Mouse (Mus musculus) MEL (cell line): ENCODE measurements at regions not wholly inside any gene's neighbourhood (a gene's known extent, or its start where the extent isn't known, plus 50 kb on each side); places are given as distances from the start of the nearest gene placed in this dataset.

ENCODE experiments used
- DNase-seq: peaks from one replicate; pipeline ENCODE4 v3.0.0; 2011; ENCODE audit warnings: low read depth, low spot score
- H3K27ac ChIP-seq: 2 replicates; pipeline ENCODE4 v1.5.1; 2012; ENCODE audit warnings: low read depth, mild to moderate bottlenecking, control low read depth, low read length, moderate library complexity; ENCODE audit not compliant: control insufficient read depth
- H3K27me3 ChIP-seq, 2 experiments: fragments of 150-350 bp in 1 of 2; sonication (generic) in 1 of 2; 2 replicates each; pipeline ENCODE4 v1.6.1; 2012; ENCODE audit warnings: low read length in 2 of 2, mild to moderate bottlenecking in 2 of 2, improper control_type of control experiment in 1 of 2, moderate library complexity in 1 of 2; ENCODE audit not compliant: insufficient read depth in 2 of 2, control insufficient read depth in 1 of 2
- H3K36me3 ChIP-seq, 2 experiments: 2 replicates each; pipeline ENCODE4 v1.6.1; 2012 to 2014; ENCODE audit warnings: low read length in 2 of 2, improper control_type of control experiment in 1 of 2, inconsistent platforms in 1 of 2, mild to moderate bottlenecking in 1 of 2; ENCODE audit not compliant: insufficient read depth in 2 of 2, control insufficient read depth in 1 of 2
- H3K4me1 ChIP-seq, 2 experiments: fragments of 150-350 bp in 1 of 2; sonication (generic) in 1 of 2; 2 replicates each; pipeline ENCODE4 v1.6.1; 2012; ENCODE audit warnings: low read length in 2 of 2, improper control_type of control experiment in 1 of 2, mild to moderate bottlenecking in 1 of 2; ENCODE audit not compliant: insufficient read depth in 2 of 2, control insufficient read depth in 1 of 2
- H3K4me3 ChIP-seq, 2 experiments: fragments of 150-350 bp in 1 of 2; sonication (generic) in 1 of 2; 2 replicates each; pipeline ENCODE4 v1.5.1; 2012; ENCODE audit warnings: low read depth in 2 of 2, low read length in 2 of 2, mild to moderate bottlenecking in 2 of 2, moderate library complexity in 2 of 2, control low read depth in 1 of 2, improper control_type of control experiment in 1 of 2; ENCODE audit not compliant: control insufficient read depth in 1 of 2, insufficient read depth in 1 of 2
- H3K79me2 ChIP-seq: 2 replicates; pipeline ENCODE4 v1.6.1; 2012; ENCODE audit warnings: mild to moderate bottlenecking, low read length, moderate library complexity; ENCODE audit not compliant: control insufficient read depth, poor library complexity, insufficient read depth
- H3K9ac ChIP-seq: 2 replicates; pipeline ENCODE4 v1.6.1; 2012; ENCODE audit warnings: low read depth, mild to moderate bottlenecking, control low read depth, low read length, moderate library complexity; ENCODE audit not compliant: control insufficient read depth, poor library complexity, severe bottlenecking
- H3K9me3 ChIP-seq: fragments of 150-350 bp; sonication (generic); replicated peaks from 2 replicates; pipeline ENCODE4 v1.6.1; 2012; ENCODE audit warnings: mild to moderate bottlenecking, low read length, improper control_type of control experiment, moderate library complexity; ENCODE audit not compliant: insufficient read depth
- BHLHE40 ChIP-seq: IDR thresholded peaks from 2 replicates; pipeline ENCODE4 v1.6.1; 2012; ENCODE audit warnings: low read depth, mild to moderate bottlenecking, inconsistent platforms, low read length, improper control_type of control experiment, borderline replicate concordance
- E2F4 ChIP-seq: IDR thresholded peaks from 2 replicates; pipeline ENCODE4 v1.6.1; 2011; ENCODE audit warnings: low read depth, low read length, improper control_type of control experiment, borderline replicate concordance
- ELF1 ChIP-seq: IDR thresholded peaks from 2 replicates; pipeline ENCODE4 v1.6.1; 2014; ENCODE audit warnings: low read depth, mild to moderate bottlenecking, inconsistent platforms, low read length, improper control_type of control experiment, moderate library complexity
- EP300 ChIP-seq, 2 experiments: IDR thresholded peaks; 2 replicates each; pipeline ENCODE4 v1.6.1; 2011; ENCODE audit warnings: improper control_type of control experiment in 2 of 2, low read length in 2 of 2, low read depth in 1 of 2, mild to moderate bottlenecking in 1 of 2
- HCFC1 ChIP-seq: IDR thresholded peaks from 2 replicates; pipeline ENCODE4 v1.6.1; 2012; ENCODE audit warnings: low read depth, mild to moderate bottlenecking, inconsistent platforms, low read length, improper control_type of control experiment, moderate library complexity
- MAZ ChIP-seq: IDR thresholded peaks from 2 replicates; pipeline ENCODE4 v1.6.1; 2012; ENCODE audit warnings: low read depth, mild to moderate bottlenecking, inconsistent platforms, low read length, improper control_type of control experiment
- MEF2A ChIP-seq: IDR thresholded peaks from 2 replicates; pipeline ENCODE4 v1.6.1; 2014; ENCODE audit warnings: low read depth, mild to moderate bottlenecking, inconsistent platforms, low read length, improper control_type of control experiment; ENCODE audit not compliant: poor library complexity, insufficient replicate concordance, severe bottlenecking; ENCODE audit errors: extremely low read depth
- MXI1 ChIP-seq: IDR thresholded peaks from 2 replicates; pipeline ENCODE4 v1.6.1; 2011; ENCODE audit warnings: mild to moderate bottlenecking, low read depth, low read length, improper control_type of control experiment
- MYB ChIP-seq: IDR thresholded peaks from 2 replicates; pipeline ENCODE4 v1.6.1; 2011; ENCODE audit warnings: mild to moderate bottlenecking, low read depth, low read length, improper control_type of control experiment
- MYC ChIP-seq: IDR thresholded peaks from 2 replicates; pipeline ENCODE4 v1.6.1; 2011; ENCODE audit warnings: low read depth, mild to moderate bottlenecking, low read length, improper control_type of control experiment, moderate library complexity
- NELFE ChIP-seq: IDR thresholded peaks from 2 replicates; pipeline ENCODE4 v1.6.1; 2011; ENCODE audit warnings: low read depth, low read length, improper control_type of control experiment
- NRF1 ChIP-seq: IDR thresholded peaks from 2 replicates; pipeline ENCODE4 v1.6.1; 2014; ENCODE audit warnings: low read depth, mild to moderate bottlenecking, inconsistent platforms, low read length, improper control_type of control experiment, moderate library complexity; ENCODE audit not compliant: poor library complexity, insufficient read depth, severe bottlenecking
- POLR2A ChIP-seq, 2 experiments: IDR thresholded peaks; 2 replicates each; pipeline ENCODE4 v1.6.1; 2011 to 2012; ENCODE audit warnings: low read length in 2 of 2, mild to moderate bottlenecking in 2 of 2, control low read depth in 1 of 2, improper control_type of control experiment in 1 of 2, low read depth in 1 of 2, moderate library complexity in 1 of 2; ENCODE audit not compliant: control insufficient read depth in 1 of 2, insufficient read depth in 1 of 2, poor library complexity in 1 of 2
- POLR2AphosphoS5 ChIP-seq: IDR thresholded peaks from 2 replicates; pipeline ENCODE4 v1.6.1; 2012; ENCODE audit warnings: low read depth, borderline replicate concordance, mild to moderate bottlenecking, inconsistent platforms, low read length, moderate library complexity, mixed read lengths
- SMC3 ChIP-seq: IDR thresholded peaks from 2 replicates; pipeline ENCODE4 v1.6.1; 2011; ENCODE audit warnings: low read depth, low read length, improper control_type of control experiment
- TAL1 ChIP-seq: IDR thresholded peaks from 2 replicates; pipeline ENCODE4 v1.6.1; 2012; ENCODE audit warnings: mild to moderate bottlenecking, inconsistent platforms, low read length, moderate library complexity, mixed read lengths
- TBP ChIP-seq: IDR thresholded peaks from 2 replicates; pipeline ENCODE4 v1.8.0; 2011; ENCODE audit warnings: low read depth, low read length, improper control_type of control experiment
- USF1 ChIP-seq: IDR thresholded peaks from 2 replicates; pipeline ENCODE4 v1.6.1; 2014; ENCODE audit warnings: low read depth, mild to moderate bottlenecking, inconsistent platforms, low read length, improper control_type of control experiment, moderate library complexity
- ZMIZ1 ChIP-seq: IDR thresholded peaks from 2 replicates; pipeline ENCODE4 v1.6.1; 2012; ENCODE audit warnings: low read depth, mild to moderate bottlenecking, inconsistent platforms, low read length, improper control_type of control experiment, moderate library complexity
- ZNF384 ChIP-seq: IDR thresholded peaks from 2 replicates; pipeline ENCODE4 v1.6.1; 2012; ENCODE audit warnings: low read depth, mild to moderate bottlenecking, inconsistent platforms, low read length, improper control_type of control experiment

DNA sequence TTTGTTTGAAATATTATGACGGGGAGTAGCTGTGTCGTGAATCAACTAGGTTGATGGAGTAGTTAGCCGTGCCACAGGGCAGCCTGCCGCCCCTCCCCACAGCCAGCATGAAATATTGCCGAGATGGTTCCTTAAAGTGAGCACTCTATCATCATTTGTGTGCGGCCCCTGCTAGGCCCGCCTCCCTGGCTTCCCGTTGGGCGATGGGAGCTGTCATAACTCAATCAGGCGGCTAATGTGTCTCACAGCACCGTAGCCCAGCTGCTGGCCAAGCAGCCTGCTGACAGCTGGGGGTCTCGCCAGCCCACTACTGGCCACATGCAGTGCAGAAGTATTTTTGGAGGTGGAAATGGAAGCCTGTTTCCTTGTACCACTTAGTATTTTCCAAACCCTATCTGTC lies 140.9 kb downstream of the Sall1 start:
- H3K4me3 ChIP-seq: no peak overlapping the region
- no peak for TF ChIP-seq E2F4
- no peak for TF ChIP-seq TAL1
- TF ChIP-seq ZMIZ1: no peak
- TF ChIP-seq, all 39 proteins: peak for 0
- H3K27ac ChIP-seq: no peak overlapping the region
- H3K79me2 ChIP-seq: no peaks in the 10 kb centered on the region
- no peaks in the 10 kb centered on the region for H3K9me3 ChIP-seq
- H3K4me1 ChIP-seq: no peaks in the 10 kb centered on the region
- no peaks in the 10 kb centered on the region for H3K36me3 ChIP-seq
- no peaks in the 10 kb centered on the region for H3K27me3 ChIP-seq
- H3K9ac ChIP-seq: no peak overlapping the region
- no peak for DNase-seq

DNA sequence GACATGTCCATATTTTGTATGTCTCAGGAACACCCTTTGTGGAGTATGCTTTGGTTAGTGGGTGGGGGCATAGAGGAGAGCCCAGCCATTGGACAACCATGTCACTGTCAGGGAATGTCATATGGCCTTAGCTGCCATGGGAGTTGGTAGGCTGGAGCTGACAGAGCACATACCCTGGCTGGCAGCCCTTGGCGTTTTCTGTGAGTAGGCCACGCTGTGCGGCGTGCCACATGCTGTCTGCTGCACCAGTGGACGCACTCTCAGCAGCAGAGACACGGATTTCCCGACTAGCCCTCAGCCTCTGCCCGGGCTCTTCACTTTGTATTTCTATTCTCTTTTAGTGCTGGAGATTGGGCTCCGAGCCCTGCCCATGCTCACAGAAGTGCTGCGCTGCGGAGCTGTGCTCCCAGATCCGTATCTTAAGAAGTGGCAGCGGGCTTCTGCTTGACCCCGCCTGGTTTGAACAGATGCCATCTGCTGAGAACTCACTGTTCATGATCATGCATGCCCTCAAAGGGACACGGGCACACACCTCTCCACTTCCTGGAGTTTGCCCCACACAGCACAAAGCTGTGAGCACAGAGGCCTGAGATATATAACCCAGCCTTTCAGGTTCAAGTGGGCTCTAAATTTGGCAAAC lies 160.1 kb downstream of the Sall1 start:
- TF ChIP-seq ELF1 (no peak), E2F4 (no peak), MYC (no peak), MXI1 (no peak), POLR2A (IDR thresholded peaks at IDR 0.05; ENCODE audit: control insufficient read depth in 1 of 2, insufficient read depth in 1 of 2, low read depth in 1 of 2, low read length in 2 of 2, poor library complexity in 1 of 2) (no peak), SMC3 (no peak), POLR2AphosphoS5 (no peak), MEF2A (no peak), USF1 (no peak), ZNF384 (no peak), MAZ (no peak), MYB (no peak), BHLHE40 (no peak), NELFE (no peak), TAL1 (no peak), EP300 (IDR thresholded peaks at IDR 0.05; ENCODE audit: low read depth in 1 of 2, low read length in 2 of 2) (no peak), HCFC1 (no peak), NRF1 (no peak), TBP (no peak)
- no peak for DNase-seq
- Histone ChIP-seq H3K27me3 (no peaks in the 10 kb centered on the region), H3K4me3 (no peak overlapping the region), H3K9me3 (no peaks in the 10 kb centered on the region), H3K36me3 (no peaks in the 10 kb centered on the region), H3K4me1 (no peaks in the 10 kb centered on the region), H3K79me2 (no peaks in the 10 kb centered on the region), H3K27ac (no peak overlapping the region), H3K9ac (no peak overlapping the region)
